Mouse (Mus musculus): ENCODE measurements at regions not wholly inside any gene's neighbourhood (a gene's known extent, or its start where the extent isn't known, plus 50 kb on each side); places are given as distances from the start of the nearest gene placed in this dataset.

DNA sequence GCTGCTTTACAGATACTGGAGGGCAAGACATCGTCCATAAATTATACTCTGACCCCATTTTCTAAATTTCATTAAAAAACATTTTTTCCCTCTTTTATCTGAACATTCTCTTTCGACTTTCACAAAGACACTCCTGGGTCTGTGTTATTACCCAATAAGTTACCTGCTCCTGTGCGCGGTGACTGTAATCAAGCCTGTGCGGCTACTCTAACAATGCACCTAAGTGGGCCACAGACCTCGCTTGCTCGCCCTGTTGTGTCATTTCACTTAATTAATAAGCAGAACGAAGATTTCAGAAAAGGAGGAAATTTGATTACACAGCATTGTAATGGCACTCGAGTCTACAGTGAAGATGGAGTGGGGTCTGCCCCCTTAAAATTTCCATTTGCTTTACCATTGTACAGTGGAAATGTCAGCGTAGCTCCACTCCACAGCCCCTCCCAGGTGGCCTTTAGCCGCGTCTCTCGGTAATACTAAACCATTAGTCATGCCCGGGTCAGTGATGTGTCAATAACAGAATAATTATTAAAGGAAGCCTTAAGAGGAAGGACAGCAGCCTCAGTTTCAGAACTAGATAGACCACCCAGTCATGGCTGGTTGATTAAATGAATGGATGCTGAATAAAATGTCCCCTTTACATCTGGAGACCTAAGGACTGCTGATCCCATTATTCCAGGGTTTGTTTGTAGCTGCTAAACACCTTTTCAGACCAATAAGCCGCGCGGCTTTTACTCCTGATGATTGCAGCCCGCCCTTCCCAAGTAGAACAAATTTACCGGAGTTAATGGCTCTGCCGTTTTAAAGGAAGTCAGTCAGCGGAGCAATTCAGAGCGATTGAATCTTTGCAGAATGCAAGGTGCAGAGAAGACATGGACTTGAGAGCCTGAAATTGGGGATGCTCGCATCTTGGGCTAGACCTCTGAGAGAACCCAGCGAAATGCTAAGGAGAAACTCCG is 194.5 kb upstream of the Creb1 start:
- Histone ChIP-seq H3K36me3 (no peaks in the 10 kb centered on the region), H3K27ac (no peak overlapping the region), H3K4me1 (peaks cover 10% of the 10 kb centered on the region), H3K27me3 (ENCODE audit: low read depth, poor library complexity, severe bottlenecking) (no peaks in the 10 kb centered on the region), H3K4me3 (no peak overlapping the region), H3K9me3 (replicated peaks) (no peaks in the 10 kb centered on the region)
- DNase-seq (ENCODE audit: low spot score): no peak
- WGBS: 70% methylated on average over 25 of the region's 25 CpGs

DNA sequence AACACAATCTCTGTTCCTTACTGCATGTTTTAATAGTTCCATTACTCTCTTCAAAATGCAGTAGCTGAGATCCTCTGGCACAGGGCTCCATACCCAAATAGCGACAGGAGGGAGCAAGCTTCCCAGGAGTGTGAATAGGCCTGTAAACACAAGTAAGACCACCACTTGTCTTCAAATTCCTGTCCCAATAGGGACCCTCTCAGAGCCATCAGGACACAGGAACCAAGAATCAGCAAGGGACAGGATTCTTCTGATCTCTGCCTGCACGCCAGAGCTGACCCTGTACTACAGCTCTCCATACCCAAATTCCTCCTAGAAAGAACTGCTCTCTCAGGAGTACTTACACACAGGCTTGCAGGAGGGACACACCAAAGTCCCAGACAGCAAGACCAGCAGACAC is 200.9 kb upstream of the Creb1 start:
- no peaks in the 10 kb centered on the region for H3K4me1 ChIP-seq
- no peaks in the 10 kb centered on the region for H3K9me3 ChIP-seq (replicated peaks)
- H3K27ac ChIP-seq: no peak overlapping the region
- no peak for DNase-seq (ENCODE audit: low spot score)
- H3K27me3 ChIP-seq (ENCODE audit: low read depth, poor library complexity, severe bottlenecking): no peaks in the 10 kb centered on the region
- WGBS: 72% methylated on average over 2 of the region's 2 CpGs
- H3K4me3 ChIP-seq: no peak overlapping the region
- no peaks in the 10 kb centered on the region for H3K36me3 ChIP-seq

DNA sequence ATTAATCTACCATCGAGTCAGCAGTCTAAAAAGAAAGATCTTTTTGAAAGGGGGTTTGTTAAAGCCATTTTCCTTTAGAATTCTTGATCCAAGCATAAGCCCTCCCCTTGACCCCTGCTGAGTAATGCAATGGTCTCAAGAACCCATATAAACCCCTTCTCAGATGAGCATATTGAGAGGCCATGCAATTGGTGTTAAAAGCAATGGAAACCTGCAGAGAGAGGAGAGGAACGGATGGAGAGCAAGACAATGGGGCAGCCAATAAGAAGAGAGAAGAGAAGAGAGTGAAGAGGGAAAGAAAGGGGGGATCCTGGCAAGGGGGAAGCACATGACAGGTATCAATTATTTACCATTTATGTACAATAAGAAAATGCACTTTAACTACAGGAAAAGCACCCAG is 201.7 kb upstream of the Creb1 start:
- Histone ChIP-seq H3K4me3 (no peak overlapping the region), H3K27me3 (ENCODE audit: low read depth, poor library complexity, severe bottlenecking) (no peaks in the 10 kb centered on the region), H3K4me1 (no peaks in the 10 kb centered on the region), H3K9me3 (replicated peaks) (no peaks in the 10 kb centered on the region), H3K27ac (no peak overlapping the region), H3K36me3 (no peaks in the 10 kb centered on the region)
- 70% methylated on average over 2 of the region's 2 CpGs for WGBS
- no peak for DNase-seq (ENCODE audit: low spot score)

DNA sequence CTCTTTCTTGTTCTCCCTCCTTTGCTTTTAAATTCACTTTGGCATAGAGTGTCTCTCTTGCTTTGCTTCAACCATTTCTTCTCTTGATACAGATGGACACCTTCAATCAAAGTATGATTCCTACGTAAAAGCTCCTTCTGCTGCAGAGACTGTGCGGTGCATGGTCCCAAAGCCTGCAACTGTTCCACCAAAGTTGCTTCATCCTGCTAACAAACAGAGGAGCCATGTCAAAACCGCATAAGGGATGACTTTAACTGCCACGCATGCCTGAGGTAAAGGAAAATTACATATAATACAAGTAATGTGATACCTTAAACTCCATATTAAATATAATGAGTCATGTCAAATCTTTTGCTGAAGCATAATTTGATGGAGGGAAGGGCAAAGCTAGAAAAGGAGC is 200.1 kb upstream of the Klf7 start:
- DNase-seq (ENCODE audit: low spot score): no peak
- H3K4me3 ChIP-seq: no peak overlapping the region
- H3K4me1 ChIP-seq: peaks cover 1% of the 10 kb centered on the region; the same call in 1 of the 2 replicates
- H3K27me3 ChIP-seq (ENCODE audit: low read depth, poor library complexity, severe bottlenecking): no peaks in the 10 kb centered on the region
- no peaks in the 10 kb centered on the region for H3K9me3 ChIP-seq (replicated peaks)
- WGBS: 95% methylated on average over 4 of the region's 4 CpGs
- H3K27ac ChIP-seq: no peak overlapping the region
- H3K36me3 ChIP-seq: no peaks in the 10 kb centered on the region

DNA sequence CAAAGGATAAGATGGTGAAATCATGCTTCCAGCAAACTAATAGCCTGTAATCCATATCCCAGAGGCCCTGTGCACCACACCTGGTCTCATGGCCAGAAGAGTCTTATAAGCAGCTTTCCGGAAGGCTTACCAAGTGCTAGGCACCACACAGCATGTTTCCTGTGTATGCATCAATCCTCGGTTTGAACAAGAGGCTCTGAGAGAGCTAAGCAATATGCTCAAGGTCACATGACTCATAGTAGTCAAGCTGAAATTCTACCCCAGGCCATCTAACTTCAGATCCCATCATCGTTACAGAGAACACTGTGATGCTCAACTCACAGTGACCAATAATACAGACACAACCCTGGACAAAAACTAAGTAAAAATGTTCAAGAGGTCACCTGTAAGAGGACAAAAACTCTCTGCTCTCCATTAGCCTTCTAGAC is 197.1 kb upstream of the Klf7 start:
- H3K4me1 ChIP-seq: peaks cover 6% of the 10 kb centered on the region
- no peak overlapping the region for H3K4me3 ChIP-seq
- H3K27ac ChIP-seq: no peak overlapping the region
- no peak for DNase-seq (ENCODE audit: low spot score)
- no peaks in the 10 kb centered on the region for H3K36me3 ChIP-seq
- no peaks in the 10 kb centered on the region for H3K27me3 ChIP-seq (ENCODE audit: low read depth, poor library complexity, severe bottlenecking)
- whole genome bisulfite sequencing: 86% methylated on average over 3 of the region's 3 CpGs
- H3K9me3 ChIP-seq (replicated peaks): no peaks in the 10 kb centered on the region

DNA sequence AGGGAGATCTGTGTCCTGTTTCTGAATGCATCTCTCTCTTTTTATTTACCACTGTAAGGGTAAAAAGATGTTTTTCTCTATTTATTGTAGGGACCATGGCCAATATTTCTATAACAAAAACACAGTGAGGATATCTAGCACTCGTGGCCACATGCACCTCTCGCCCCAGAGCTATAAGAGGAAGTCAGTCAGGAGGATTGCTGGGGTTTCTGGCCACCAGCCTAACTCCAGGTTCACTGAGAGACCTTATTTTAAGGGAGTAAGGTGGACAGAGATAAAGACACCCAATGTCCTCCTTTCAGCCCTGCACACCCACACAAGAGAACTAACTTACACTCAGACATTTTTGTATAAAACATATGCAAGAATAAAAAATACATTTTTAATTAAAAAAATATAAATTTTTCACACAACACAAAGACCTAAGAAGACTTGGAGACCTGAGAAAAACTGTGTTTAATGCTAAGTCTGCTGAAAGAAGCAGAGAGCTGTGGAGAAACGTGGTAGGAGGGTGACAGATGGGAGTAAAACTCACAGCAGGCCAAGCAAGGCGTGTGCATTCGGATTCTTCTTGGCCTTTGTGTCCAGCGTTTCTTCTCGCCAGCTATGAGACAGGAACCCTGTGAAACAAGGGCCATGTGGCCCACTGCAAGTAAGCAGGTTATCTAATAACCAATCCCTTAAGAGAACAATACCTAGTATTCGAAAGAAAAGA is 196.5 kb upstream of the Klf7 start:
- Histone ChIP-seq H3K9me3 (replicated peaks) (no peaks in the 10 kb centered on the region), H3K4me1 (peaks cover 6% of the 10 kb centered on the region), H3K4me3 (no peak overlapping the region), H3K36me3 (no peaks in the 10 kb centered on the region), H3K27me3 (ENCODE audit: low read depth, poor library complexity, severe bottlenecking) (no peaks in the 10 kb centered on the region), H3K27ac (no peak overlapping the region)
- WGBS: 89% methylated on average over 8 of the region's 8 CpGs
- DNase-seq (ENCODE audit: low spot score): no peak

DNA sequence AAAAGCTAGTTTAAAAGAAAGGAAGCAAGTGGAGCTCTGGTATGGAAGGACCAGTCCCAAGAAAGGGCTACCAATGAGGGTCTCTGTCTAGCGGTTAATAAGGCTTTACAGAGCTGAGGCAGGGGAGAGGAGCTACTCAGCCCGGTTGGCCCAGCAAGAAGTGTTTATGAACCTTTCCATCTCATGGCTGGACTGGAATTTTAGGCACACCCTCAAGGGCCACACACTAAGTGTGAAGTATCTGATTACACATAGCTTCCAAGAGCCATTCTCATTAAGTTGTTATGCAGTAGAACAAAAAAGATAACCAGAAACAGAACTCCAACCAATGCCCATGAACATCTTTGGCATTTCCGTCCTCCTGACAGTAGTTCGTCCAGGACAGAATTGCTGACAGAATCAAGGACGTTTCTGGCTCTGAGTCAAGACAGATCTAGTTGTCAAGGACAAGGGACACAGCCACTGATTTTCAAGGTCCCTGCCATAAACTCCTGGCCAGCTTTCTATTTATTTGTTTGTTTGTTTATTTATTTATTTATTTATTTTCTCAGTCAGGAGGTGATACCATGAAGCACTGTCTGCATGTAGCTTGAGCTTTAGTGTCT is 195.1 kb upstream of the Klf7 start:
- WGBS: 74% methylated on average over 5 of the region's 5 CpGs
- no peak overlapping the region for H3K4me3 ChIP-seq

DNA sequence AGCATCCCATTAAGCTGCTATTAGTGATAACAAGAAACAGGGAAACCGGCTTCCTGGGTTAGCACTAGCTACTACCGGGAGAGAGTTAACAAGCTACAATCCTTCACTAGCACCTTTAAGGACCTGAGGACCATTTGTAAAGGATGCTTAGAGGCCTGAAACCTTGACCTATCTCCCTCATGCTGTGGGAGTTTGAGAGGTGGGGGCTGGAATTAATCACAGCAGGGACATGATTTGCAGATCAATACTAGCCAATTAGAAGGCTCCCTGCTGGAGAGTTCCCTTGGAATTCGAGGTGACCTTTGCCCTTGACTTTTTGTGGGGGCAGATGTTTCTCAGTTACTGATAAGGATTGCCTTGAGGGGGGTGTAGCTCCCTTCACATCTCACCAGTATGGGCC is 189.3 kb upstream of the Klf7 start:
- Histone ChIP-seq H3K27me3 (ENCODE audit: low read depth, poor library complexity, severe bottlenecking) (no peaks in the 10 kb centered on the region), H3K9me3 (replicated peaks) (no peaks in the 10 kb centered on the region), H3K27ac (no peak overlapping the region), H3K4me3 (no peak overlapping the region), H3K4me1 (peaks cover 18% of the 10 kb centered on the region), H3K36me3 (no peaks in the 10 kb centered on the region)
- DNase-seq (ENCODE audit: low spot score): no peak
- 9% methylated on average over 3 of the region's 3 CpGs for WGBS

More for the DNA sequence above, 195.1 kb upstream of the Klf7 start:
- no peak overlapping the region for H3K27ac ChIP-seq
- H3K9me3 ChIP-seq (replicated peaks): no peaks in the 10 kb centered on the region
- H3K27me3 ChIP-seq (ENCODE audit: low read depth, poor library complexity, severe bottlenecking): no peaks in the 10 kb centered on the region
- no peaks in the 10 kb centered on the region for H3K36me3 ChIP-seq
- DNase-seq (ENCODE audit: low spot score): no peak
- H3K4me1 ChIP-seq: peaks cover 6% of the 10 kb centered on the region

DNA sequence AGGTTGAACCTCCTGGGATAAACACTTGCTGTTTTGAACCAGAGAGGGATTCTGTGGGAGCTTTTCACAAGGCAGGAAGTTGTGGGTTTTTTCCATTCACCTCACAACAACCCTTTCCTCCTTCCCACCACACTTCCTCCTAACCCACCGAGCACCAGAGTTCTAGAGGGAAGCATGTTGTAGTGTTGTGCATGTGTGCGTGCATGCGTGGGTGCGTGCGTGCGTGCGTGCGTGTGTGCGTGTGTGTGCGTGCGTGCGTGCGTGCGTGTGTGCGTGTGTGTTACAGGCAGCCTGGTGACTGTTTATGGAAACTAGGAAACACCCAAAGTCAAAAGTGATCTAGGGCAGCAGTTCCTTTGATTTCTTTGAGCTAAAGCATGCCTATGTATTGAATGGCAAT is 186.5 kb upstream of the Klf7 start:
- Histone ChIP-seq H3K4me3 (no peak overlapping the region), H3K27ac (no peak overlapping the region), H3K9me3 (replicated peaks) (no peaks in the 10 kb centered on the region), H3K36me3 (no peaks in the 10 kb centered on the region), H3K27me3 (ENCODE audit: low read depth, poor library complexity, severe bottlenecking) (no peaks in the 10 kb centered on the region), H3K4me1 (peaks cover 27% of the 10 kb centered on the region)
- 92% methylated on average over 15 of the region's 15 CpGs for WGBS
- DNase-seq (ENCODE audit: low spot score): no peak

DNA sequence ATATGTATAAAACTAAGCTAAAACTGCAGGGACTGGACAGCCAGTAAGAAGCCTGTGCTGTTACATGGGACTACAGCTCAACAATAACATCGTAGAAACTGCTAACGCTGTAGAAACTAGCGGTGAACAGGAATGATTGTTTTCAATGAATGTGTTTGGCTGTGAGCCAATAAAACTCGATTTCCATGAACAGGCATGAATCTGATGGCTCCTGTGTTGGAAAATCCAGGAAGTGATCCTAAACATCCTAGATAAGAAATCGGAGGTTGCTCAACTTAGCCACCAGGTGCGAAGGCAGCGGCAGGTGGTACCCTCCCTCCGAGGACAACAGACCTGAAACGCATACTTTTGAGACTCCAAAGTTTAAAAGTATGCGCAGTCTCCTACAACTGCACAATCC is 186.0 kb upstream of the Klf7 start:
- 86% methylated on average over 10 of the region's 10 CpGs for WGBS
- H3K9me3 ChIP-seq (replicated peaks): no peaks in the 10 kb centered on the region
- no peak overlapping the region for H3K27ac ChIP-seq
- H3K4me3 ChIP-seq: no peak overlapping the region
- no peaks in the 10 kb centered on the region for H3K27me3 ChIP-seq (ENCODE audit: low read depth, poor library complexity, severe bottlenecking)
- DNase-seq (ENCODE audit: low spot score): no peak
- H3K4me1 ChIP-seq: peaks cover 27% of the 10 kb centered on the region
- no peaks in the 10 kb centered on the region for H3K36me3 ChIP-seq

DNA sequence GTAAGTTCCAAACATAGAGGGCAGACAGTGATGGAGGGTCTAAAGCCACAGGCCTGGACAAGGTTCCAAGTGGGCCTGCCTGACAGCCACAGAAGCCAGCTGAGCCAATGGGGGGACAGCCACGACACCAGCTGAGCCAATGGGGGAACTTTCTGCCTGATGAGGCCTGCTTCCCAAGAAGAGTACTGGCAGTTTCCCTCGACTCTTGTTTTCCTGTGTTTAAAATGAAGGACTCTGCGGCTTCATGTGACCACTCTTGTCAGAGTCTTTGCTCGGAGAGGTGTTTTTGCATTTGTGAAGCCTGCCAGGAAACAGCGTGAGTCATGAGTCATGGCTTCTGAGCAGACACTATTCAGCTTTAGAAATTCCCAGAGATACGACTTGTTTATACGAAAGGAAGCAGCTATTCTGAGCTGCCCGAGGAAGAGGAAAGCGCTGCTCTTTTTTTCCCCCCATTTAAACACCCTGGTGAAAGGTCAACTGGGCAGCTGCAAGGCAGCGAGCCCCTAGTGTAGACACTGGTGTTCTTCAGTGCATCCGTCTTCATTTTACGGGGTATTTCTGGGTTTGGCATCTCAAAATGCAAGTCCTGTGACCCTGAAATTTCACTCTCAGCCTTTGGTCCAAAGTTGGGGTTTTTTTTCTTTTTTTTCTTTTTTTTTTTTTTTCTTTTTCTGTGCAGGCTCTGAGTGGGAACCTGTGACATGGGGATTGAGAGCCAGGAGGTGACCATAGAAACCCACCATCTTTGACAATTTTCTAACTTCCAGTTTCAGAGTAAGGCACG is 183.5 kb upstream of the Klf7 start:
- Histone ChIP-seq H3K9me3 (replicated peaks) (no peaks in the 10 kb centered on the region), H3K4me1 (peaks cover 24% of the 10 kb centered on the region), H3K4me3 (no peak overlapping the region), H3K27ac (peak overlapping the region; percentile 62), H3K27me3 (ENCODE audit: low read depth, poor library complexity, severe bottlenecking) (no peaks in the 10 kb centered on the region), H3K36me3 (no peaks in the 10 kb centered on the region)
- WGBS: 50% methylated on average over 13 of the region's 13 CpGs
- DNase-seq (ENCODE audit: low spot score): peak; percentile 37

DNA sequence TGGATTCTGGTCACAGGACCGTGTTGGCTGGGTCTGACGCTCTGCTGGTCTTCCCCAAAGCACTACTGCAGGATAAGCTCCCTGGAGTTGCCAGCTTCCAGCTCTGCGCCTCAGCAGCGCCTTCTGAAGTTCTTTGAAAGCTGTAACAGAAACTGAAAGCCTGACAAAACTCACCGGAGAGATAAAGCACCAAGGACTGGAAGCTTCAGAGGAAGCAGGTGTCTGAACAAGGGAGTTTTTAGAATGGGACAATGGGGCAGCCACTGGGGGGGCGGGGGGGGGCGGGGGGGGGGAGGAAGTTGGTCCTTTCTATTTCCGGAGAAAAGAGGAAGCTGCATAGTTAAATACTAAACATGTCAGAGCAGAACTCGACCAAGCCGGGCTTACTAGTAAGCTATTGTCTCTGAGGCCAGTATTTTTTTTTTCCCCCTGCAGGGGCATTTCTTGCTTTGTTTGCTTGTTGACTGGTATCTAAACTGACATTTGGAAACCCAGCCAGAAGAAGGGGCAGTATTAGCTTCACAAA is 180.8 kb upstream of the Klf7 start:
- Histone ChIP-seq H3K27me3 (ENCODE audit: low read depth, poor library complexity, severe bottlenecking) (no peaks in the 10 kb centered on the region), H3K4me3 (no peak overlapping the region), H3K27ac (0 out of 2 replicates have a peak overlapping the region, but pooled peaks have one; percentile 9), H3K9me3 (replicated peaks) (no peaks in the 10 kb centered on the region), H3K36me3 (no peaks in the 10 kb centered on the region), H3K4me1 (peaks cover 17% of the 10 kb centered on the region; the same call in 1 of the 2 replicates)
- DNase-seq (ENCODE audit: low spot score): no peak
- 36% methylated on average over 8 of the region's 10 CpGs for WGBS

Data from limb, embryonic 10.5 days (tissue).